Mouse (Mus musculus) kidney, adult 2 months (tissue): Measurements from ENCODE around the gene Trabd. TPM values are rescaled to one million over a fixed set of nuclear protein-coding genes. Genes with fewer than 3 reads are reported as not detected.
A peak's percentile ranks its signal among the peaks of the same experiment; 100 is the strongest.

ENCODE experiments used
- DNase-seq: peaks from one replicate; pipeline ENCODE4 v3.0.0; 2021
- H3K27ac ChIP-seq: fragments of 200-500 bp; 2 replicates; pipeline ENCODE4 v1.5.1; 2012; ENCODE audit warnings: low read depth, low read length, control low read depth, inconsistent platforms; ENCODE audit not compliant: insufficient read depth
- H3K27me3 ChIP-seq: fragments of 200-500 bp; replicated peaks from 2 replicates; pipeline ENCODE4 v1.6.1; 2012; ENCODE audit warnings: mild to moderate bottlenecking, moderate library complexity, low read length, inconsistent platforms; ENCODE audit not compliant: control insufficient read depth, insufficient read depth
- H3K36me3 ChIP-seq: fragments of 200-500 bp; 2 replicates; pipeline ENCODE4 v1.6.1; 2012; ENCODE audit warnings: mild to moderate bottlenecking, moderate library complexity, low read length, inconsistent platforms; ENCODE audit not compliant: control insufficient read depth, insufficient read depth
- H3K4me1 ChIP-seq: fragments of 200-500 bp; 2 replicates; pipeline ENCODE4 v1.6.1; 2011; ENCODE audit warnings: low read length; ENCODE audit not compliant: control insufficient read depth, insufficient read depth
- H3K4me3 ChIP-seq: fragments of 200-500 bp; 2 replicates; pipeline ENCODE4 v1.5.1; 2011; ENCODE audit warnings: mild to moderate bottlenecking, low read depth, low read length, control low read depth; ENCODE audit not compliant: insufficient read depth
- CTCF ChIP-seq: fragments of 200-500 bp; conservative IDR thresholded peaks from 2 replicates; pipeline ENCODE4 v1.5.1; 2011; ENCODE audit warnings: low read depth, mild to moderate bottlenecking, control low read depth, low read length, moderate library complexity, mixed read lengths; ENCODE audit not compliant: insufficient read depth, insufficient read length
- POLR2A ChIP-seq: fragments of 200-500 bp; IDR thresholded peaks from one replicate; pipeline ENCODE4 v1.6.1; 2011; ENCODE audit warnings: low read depth, low read length, control low read depth
- WGBS: fragments of 180-500 bp; shearing (Covaris S2); methylation state at CpG from one replicate; pipeline ENCODE4 v1.1.7; 2018; 5-methylcytosine and 5-hydroxymethylcytosine counted together
- polyA plus RNA-seq: library from polyadenylated mRNA; depleted of rRNA; stranded (reverse); fragments of >200 nt; gene quantifications from 2 replicates; pipeline ENCODE4 v1.2.3, GENCODE M21; 2012; rRNA removed

Gene Trabd
- 47.2 and 51.0 TPM in 2 replicates for polyA plus RNA-seq

DNA sequence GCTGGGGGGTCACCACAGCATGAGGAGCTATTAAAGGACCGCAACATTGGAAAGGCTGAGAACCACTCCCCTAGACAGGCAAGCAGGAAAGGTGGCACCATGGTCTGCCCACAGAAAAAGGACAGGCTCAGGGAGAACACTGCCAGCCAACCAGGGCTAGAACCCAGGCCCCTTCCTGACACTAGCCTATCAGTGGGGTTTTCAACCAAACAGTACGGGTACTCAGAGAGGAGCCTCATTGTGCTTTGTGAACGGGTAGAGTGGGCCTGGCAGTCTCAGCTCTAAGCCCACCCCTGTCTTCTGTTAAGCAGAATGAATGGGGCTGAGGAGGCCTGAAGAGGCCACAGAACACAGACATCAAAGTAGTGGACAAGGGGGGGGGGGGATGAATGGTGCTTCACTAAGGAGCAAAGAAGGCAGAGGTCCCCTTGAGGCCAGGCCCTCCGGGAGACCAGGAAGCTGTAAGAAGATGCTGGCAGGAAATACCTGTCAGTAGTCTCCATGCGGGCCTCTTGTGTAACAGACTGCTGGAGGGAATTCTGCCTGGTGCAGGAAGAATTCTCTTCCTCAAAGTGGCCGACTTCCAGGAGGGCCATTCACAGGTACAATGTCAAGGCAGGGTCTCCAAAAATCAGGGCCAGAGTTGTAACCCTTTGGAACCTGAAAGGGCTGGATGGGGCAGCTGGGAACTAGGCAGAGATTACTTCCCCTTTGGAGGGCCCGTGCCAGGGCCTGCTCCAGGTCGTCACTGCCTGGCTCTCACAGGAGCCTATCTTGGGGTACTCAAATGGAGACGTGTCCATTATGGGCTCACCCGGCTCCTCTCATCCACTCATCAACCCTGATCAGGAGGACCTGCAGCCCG lies at the start of gene Trabd:
Trabd (plus strand) TSS at position 512 of the 865 bp plus-strand sequence.
- Histone ChIP-seq H3K4me3 (peak within 1 kb of the TSS; percentile 97), H3K4me1 (peaks cover 13% of the 10 kb centered on the region), H3K27ac (peak within 1 kb of the TSS; percentile 99), H3K36me3 (no peaks in the 10 kb centered on the region), H3K27me3 (no peaks in the 10 kb centered on the region)
- 21% methylated on average over 11 of the region's 11 CpGs for WGBS
- no peak for DNase-seq
- TF ChIP-seq CTCF, result no peak
- no peak for TF ChIP-seq POLR2A

DNA sequence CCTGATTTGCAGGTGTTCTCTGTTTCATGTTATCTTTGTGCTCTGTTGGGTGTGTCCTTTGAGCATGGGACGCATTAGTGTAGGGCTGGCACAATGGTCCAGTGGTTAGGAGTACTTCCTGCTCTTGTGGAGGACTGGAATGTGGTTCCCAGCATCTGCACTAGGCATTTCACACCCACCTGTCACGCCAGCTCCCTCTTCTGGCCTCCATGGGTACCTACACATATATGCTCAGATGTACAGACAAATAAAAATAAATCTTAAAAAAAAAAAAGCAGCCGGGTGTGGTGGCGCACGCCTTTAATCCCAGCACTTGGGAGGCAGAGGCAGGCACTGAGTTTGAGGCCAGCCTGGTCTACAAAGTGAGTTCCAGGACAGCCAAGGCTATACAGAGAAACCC lies 30.5 kb upstream of the Trabd start:
- 73% methylated on average over 5 of the region's 5 CpGs for WGBS

DNA sequence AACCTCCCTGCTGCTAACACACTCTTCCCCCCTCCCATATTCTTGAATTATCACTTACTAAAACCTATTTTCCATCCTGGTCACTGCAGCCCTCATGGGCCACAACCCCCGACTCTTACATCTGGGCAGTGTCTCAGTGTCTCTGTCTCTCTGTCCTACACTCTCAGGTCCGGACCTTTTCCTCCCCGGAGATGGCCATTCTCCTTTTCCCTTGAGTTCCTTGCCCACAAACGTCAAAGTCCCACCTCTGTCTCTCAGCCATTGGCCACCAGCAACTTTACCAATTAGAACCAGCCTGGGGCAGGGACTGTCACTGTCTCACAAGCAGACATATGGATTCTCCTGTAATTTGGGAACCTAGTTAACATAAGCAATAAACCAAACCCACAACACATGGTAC lies 28.6 kb upstream of the Trabd start:
- no peak for TF ChIP-seq CTCF
- TF ChIP-seq POLR2A, result no peak
- no peaks in the 10 kb centered on the region for H3K4me1 ChIP-seq
- H3K36me3 ChIP-seq, result no peaks in the 10 kb centered on the region
- no peak overlapping the region for H3K4me3 ChIP-seq
- no peaks in the 10 kb centered on the region for H3K27me3 ChIP-seq
- no peak overlapping the region for H3K27ac ChIP-seq
- no peak for DNase-seq
- 70% methylated on average over 4 of the region's 4 CpGs for WGBS

More for the DNA sequence above, 30.5 kb upstream of the Trabd start:
- Histone ChIP-seq H3K27me3 (no peaks in the 10 kb centered on the region), H3K4me3 (no peak overlapping the region), H3K27ac (no peak overlapping the region), H3K4me1 (no peaks in the 10 kb centered on the region), H3K36me3 (no peaks in the 10 kb centered on the region)
- DNase-seq, result no peak
- no peak for TF ChIP-seq POLR2A
- 0 out of 2 replicates have a peak, but pooled peaks have one; percentile 18 for TF ChIP-seq CTCF

DNA sequence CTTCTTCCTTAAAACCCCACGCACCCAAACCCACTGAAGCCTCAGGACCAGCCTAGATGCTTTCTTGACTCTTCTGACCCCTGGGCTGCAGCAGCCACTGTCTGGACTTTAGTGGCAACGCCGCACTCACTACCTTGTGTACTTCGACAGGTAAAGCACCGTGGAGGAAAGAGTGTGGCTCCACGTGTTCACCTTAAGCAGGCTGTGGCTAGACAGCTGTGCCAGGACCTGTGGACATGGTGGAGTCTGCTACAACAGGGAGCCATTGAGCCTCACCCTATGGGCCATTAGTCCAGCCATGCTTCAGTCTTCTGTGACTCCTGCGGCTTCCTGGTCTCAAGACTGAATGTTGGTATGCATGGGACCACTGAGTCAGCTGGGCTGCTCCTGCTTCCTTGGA lies 20.3 kb upstream of the Trabd start:
- H3K4me1 ChIP-seq, result no peaks in the 10 kb centered on the region
- no peak overlapping the region for H3K4me3 ChIP-seq
- no peak for DNase-seq
- 91% methylated on average over 7 of the region's 7 CpGs for WGBS
- TF ChIP-seq POLR2A (no peak), CTCF (no peak)
- H3K36me3 ChIP-seq, result no peaks in the 10 kb centered on the region
- H3K27me3 ChIP-seq, result no peaks in the 10 kb centered on the region; the same call in 1 of the 2 replicates
- no peak overlapping the region for H3K27ac ChIP-seq

DNA sequence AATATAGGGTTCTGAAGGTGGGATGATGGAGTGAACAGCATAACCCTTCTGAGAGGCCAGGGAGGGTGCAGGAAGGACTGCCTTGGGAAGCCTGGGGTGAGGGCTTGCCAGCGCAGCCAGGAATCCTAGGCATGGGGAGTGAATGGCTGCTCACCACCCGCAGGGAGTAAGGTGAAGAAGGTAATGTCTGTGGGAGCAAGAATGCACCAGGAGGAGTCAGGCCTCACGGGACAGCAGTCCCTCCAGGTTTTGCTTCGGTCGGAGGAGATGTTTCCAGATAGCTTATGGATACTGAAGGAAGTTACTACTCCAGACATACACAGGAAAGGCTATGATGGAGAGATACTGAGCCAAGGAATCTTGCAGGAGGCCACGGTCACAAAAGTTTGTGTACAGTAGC lies 16.2 kb upstream of the Trabd start:
- H3K27ac ChIP-seq, result no peak overlapping the region
- no peaks in the 10 kb centered on the region; the same call in 1 of the 2 replicates for H3K27me3 ChIP-seq
- H3K4me3 ChIP-seq, result no peak overlapping the region
- H3K36me3 ChIP-seq, result no peaks in the 10 kb centered on the region
- no peak for TF ChIP-seq POLR2A
- TF ChIP-seq CTCF, result no peak
- no peaks in the 10 kb centered on the region for H3K4me1 ChIP-seq
- no peak for DNase-seq
- 29% methylated on average over 6 of the region's 6 CpGs for WGBS

DNA sequence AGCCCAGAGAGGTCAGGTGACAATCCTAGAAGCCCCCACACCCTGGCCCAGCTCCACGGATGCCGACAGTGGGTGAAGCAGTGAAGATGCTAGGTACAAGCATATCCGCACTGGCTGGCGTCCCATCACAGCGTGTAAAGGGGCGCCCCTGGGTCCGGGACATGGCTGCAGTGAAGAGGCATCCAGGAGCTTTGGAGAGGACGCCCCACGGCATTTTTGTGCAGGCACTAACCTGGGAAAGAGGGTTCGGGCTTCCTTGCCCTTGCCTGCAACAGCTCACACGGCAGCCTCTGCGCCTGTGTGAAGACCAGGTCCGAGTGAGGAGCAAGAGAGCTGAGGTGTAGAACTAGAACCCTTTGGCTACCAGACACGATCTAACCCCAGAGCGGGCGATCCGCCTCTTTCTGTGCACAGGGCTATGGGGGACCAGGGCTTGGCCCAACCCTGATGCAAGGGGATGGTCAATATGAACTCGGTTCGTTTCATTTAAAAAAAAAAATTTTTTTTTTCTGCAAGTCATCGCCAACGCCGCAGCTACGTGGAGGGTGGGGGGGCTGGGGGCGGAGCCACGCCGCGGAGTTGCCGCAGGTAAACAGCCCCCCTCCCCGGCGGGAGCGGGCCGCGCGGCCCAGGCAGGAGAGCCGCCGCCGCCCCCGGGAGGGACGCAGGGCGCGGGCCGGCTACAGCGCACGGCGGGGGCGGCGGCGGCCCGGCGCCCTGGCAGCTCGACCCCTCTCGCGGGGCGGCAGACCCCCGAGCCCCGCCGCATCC lies 15.6 kb upstream of the Trabd start, which contains the start of gene Panx2:
Panx2 (plus strand) TSS at position 574 of the 771 bp plus-strand sequence.
- Histone ChIP-seq H3K4me1 (no peaks in the 10 kb centered on the region), H3K4me3 (peak within 1 kb of the TSS; percentile 33; the same call in 1 of the 2 replicates), H3K36me3 (no peaks in the 10 kb centered on the region), H3K27ac (no peak within 1 kb of the TSS), H3K27me3 (no peaks in the 10 kb centered on the region; the same call in 1 of the 2 replicates)
- no peak for DNase-seq
- TF ChIP-seq CTCF, result no peak
- no peak for TF ChIP-seq POLR2A
- 2% methylated on average over 50 of the region's 57 CpGs for WGBS
